Mouse (Mus musculus): ENCODE measurements at regions not wholly inside any gene's neighbourhood (a gene's known extent, or its start where the extent isn't known, plus 50 kb on each side); places are given as distances from the start of the nearest gene placed in this dataset.

- DNase-seq (ENCODE audit: extremely low spot score in 1 of 2, low spot score in 1 of 2), result no peak
These were observed 483.6 kb upstream of the B430305J03Rik start for GRCm38 (mm10) chr3:61849317-61849716.

GRCm38 (mm10) chr3:61846703-61847102 is 481.0 kb upstream of the B430305J03Rik start:
- peak in 1 of 2 experiments; percentile 14 for DNase-seq (ENCODE audit: extremely low spot score in 1 of 2, low spot score in 1 of 2)

GRCm38 (mm10) chr3:61839355-61840009 is 473.7 kb upstream of the B430305J03Rik start:
- peak in 1 of 2 experiments; percentile 36 for DNase-seq (ENCODE audit: extremely low spot score in 1 of 2, low spot score in 1 of 2)

GRCm38 (mm10) chr3:61816807-61817206 is 451.1 kb upstream of the B430305J03Rik start:
- DNase-seq (ENCODE audit: extremely low spot score in 1 of 2, low spot score in 1 of 2), result no peak

- no peak for DNase-seq (ENCODE audit: extremely low spot score in 1 of 2, low spot score in 1 of 2)
These were observed 430.3 kb upstream of the B430305J03Rik start for GRCm38 (mm10) chr3:61796021-61796420.

- no peak for DNase-seq (ENCODE audit: extremely low spot score in 1 of 2, low spot score in 1 of 2)
These were observed 424.9 kb upstream of the B430305J03Rik start for GRCm38 (mm10) chr3:61790674-61791073.

All from frontal cortex, adult 2 months (tissue).